Mouse (Mus musculus) limb, embryonic 10.5 days (tissue): ENCODE results near the gene Fhl3. TPM values are rescaled to one million over a fixed set of nuclear protein-coding genes. Genes with fewer than 3 reads are reported as not detected.
A peak's percentile ranks its signal among the peaks of the same experiment; 100 is the strongest.

Experiments
- DNase-seq: peaks from one replicate; pipeline ENCODE4 v3.0.0-alpha.2; 2017; ENCODE audit warnings: low spot score
- H3K27ac ChIP-seq: fragments of 300-500 bp; sonication (generic); 2 replicates; pipeline ENCODE4 v1.5.1; 2016; ENCODE audit warnings: mild to moderate bottlenecking
- H3K27me3 ChIP-seq: fragments of 300-500 bp; sonication (generic); 2 replicates; pipeline ENCODE4 v1.6.1; 2016; ENCODE audit warnings: low read depth, mild to moderate bottlenecking; ENCODE audit not compliant: poor library complexity, severe bottlenecking
- H3K36me3 ChIP-seq: fragments of 300-500 bp; sonication (generic); 2 replicates; pipeline ENCODE4 v1.6.1; 2016; ENCODE audit warnings: mild to moderate bottlenecking, moderate library complexity
- H3K4me1 ChIP-seq: fragments of 300-500 bp; sonication (generic); 2 replicates; pipeline ENCODE4 v1.6.1; 2016
- H3K4me3 ChIP-seq: fragments of 300-500 bp; sonication (generic); 2 replicates; pipeline ENCODE4 v1.5.1; 2016; ENCODE audit warnings: mild to moderate bottlenecking, moderate library complexity
- H3K9me3 ChIP-seq: fragments of 300-500 bp; sonication (generic); replicated peaks from 2 replicates; pipeline ENCODE4 v1.6.1; 2016; ENCODE audit warnings: mild to moderate bottlenecking
- WGBS: fragments of 180-500 bp; shearing (Covaris S2); methylation state at CpG from one replicate; pipeline ENCODE4 v1.1.7; 2016; 5-methylcytosine and 5-hydroxymethylcytosine counted together
- polyA plus RNA-seq: library from polyadenylated mRNA; unstranded; fragments of >200 nt; fragmentation: Nextera tagmentation; extraction: Ambion mirVana; gene quantifications from 2 replicates; pipeline ENCODE4 v1.2.1, GENCODE M21; 2016

The Fhl3 gene
- polyA plus RNA-seq, 1 experiment from 2014 or later = 10.1 TPM

- no peak overlapping the region for H3K27ac ChIP-seq
- H3K9me3 ChIP-seq = no peaks in the 10 kb centered on the region
- WGBS = 12% methylated on average over 8 of the region's 8 CpGs
- H3K4me3 ChIP-seq = no peak overlapping the region
- peaks cover 25% of the 10 kb centered on the region for H3K4me1 ChIP-seq
- no peaks in the 10 kb centered on the region for H3K36me3 ChIP-seq
- peaks cover 98% of the 10 kb centered on the region for H3K27me3 ChIP-seq
- no peak for DNase-seq
Measured at GRCm38 (mm10) chr4:124668078-124668477, 32.4 kb upstream of the Fhl3 start.

GRCm38 (mm10) chr4:124670232-124670631 lies 30.3 kb upstream of the Fhl3 start:
- DNase-seq = no peak
- WGBS = 85% methylated on average over 8 of the region's 8 CpGs
- Histone ChIP-seq H3K9me3 (no peaks in the 10 kb centered on the region), H3K4me3 (no peak overlapping the region), H3K36me3 (no peaks in the 10 kb centered on the region), H3K27ac (no peak overlapping the region), H3K4me1 (peaks cover 28% of the 10 kb centered on the region), H3K27me3 (peaks cover 94% of the 10 kb centered on the region)

GRCm38 (mm10) chr4:124671583-124671982 lies 28.9 kb upstream of the Fhl3 start:
- peak overlapping the region; percentile 36; the same call in 1 of the 2 replicates for H3K4me3 ChIP-seq
- 19% methylated on average over 7 of the region's 7 CpGs for WGBS

GRCm38 (mm10) chr4:124672347-124673320 lies 27.9 kb upstream of the Fhl3 start:
- Histone ChIP-seq H3K27me3 (peaks cover 70% of the 10 kb centered on the region), H3K4me3 (peak overlapping the region; percentile 36), H3K4me1 (peaks cover 26% of the 10 kb centered on the region), H3K9me3 (no peaks in the 10 kb centered on the region), H3K36me3 (peaks cover 15% of the 10 kb centered on the region), H3K27ac (no peak overlapping the region; the same call in 1 of the 2 replicates)
- DNase-seq = peak; percentile 49
- WGBS = 3% methylated on average over 31 of the region's 31 CpGs

More at GRCm38 (mm10) chr4:124671583-124671982, 28.9 kb upstream of the Fhl3 start:
- Histone ChIP-seq H3K4me1 (peaks cover 28% of the 10 kb centered on the region), H3K36me3 (peaks cover 6% of the 10 kb centered on the region; the same call in 1 of the 2 replicates), H3K27me3 (peaks cover 80% of the 10 kb centered on the region), H3K9me3 (no peaks in the 10 kb centered on the region), H3K27ac (no peak overlapping the region; the same call in 1 of the 2 replicates)
- peak; percentile 32 for DNase-seq

- Histone ChIP-seq H3K36me3 (peaks cover 34% of the 10 kb centered on the region), H3K4me1 (peaks cover 22% of the 10 kb centered on the region), H3K27ac (no peak overlapping the region), H3K27me3 (peaks cover 51% of the 10 kb centered on the region), H3K9me3 (no peaks in the 10 kb centered on the region), H3K4me3 (no peak overlapping the region)
- 63% methylated on average over 17 of the region's 17 CpGs for WGBS
- DNase-seq = no peak
Measured at GRCm38 (mm10) chr4:124674334-124675032, 26.0 kb upstream of the Fhl3 start.

GRCm38 (mm10) chr4:124675037-124675436 lies 25.5 kb upstream of the Fhl3 start:
- DNase-seq = peak; percentile 81
- no peaks in the 10 kb centered on the region for H3K9me3 ChIP-seq
- H3K4me3 ChIP-seq = no peak overlapping the region
- peaks cover 22% of the 10 kb centered on the region for H3K4me1 ChIP-seq
- peaks cover 39% of the 10 kb centered on the region for H3K36me3 ChIP-seq
- peaks cover 48% of the 10 kb centered on the region for H3K27me3 ChIP-seq
- H3K27ac ChIP-seq = no peak overlapping the region
- WGBS = 5% methylated on average over 4 of the region's 4 CpGs

GRCm38 (mm10) chr4:124675958-124676357 lies 24.5 kb upstream of the Fhl3 start:
- Histone ChIP-seq H3K4me3 (no peak overlapping the region), H3K27me3 (peaks cover 39% of the 10 kb centered on the region), H3K36me3 (peaks cover 49% of the 10 kb centered on the region), H3K27ac (no peak overlapping the region), H3K9me3 (no peaks in the 10 kb centered on the region), H3K4me1 (peaks cover 22% of the 10 kb centered on the region)
- no peak for DNase-seq
- whole genome bisulfite sequencing = 84% methylated on average over 6 of the region's 6 CpGs

- peaks cover 94% of the 10 kb centered on the region for H3K36me3 ChIP-seq
- no peaks in the 10 kb centered on the region for H3K4me1 ChIP-seq
- H3K4me3 ChIP-seq = no peak overlapping the region
- H3K27me3 ChIP-seq = no peaks in the 10 kb centered on the region
- WGBS = 75% methylated on average over 7 of the region's 7 CpGs
- no peak overlapping the region for H3K27ac ChIP-seq
- no peak for DNase-seq
- H3K9me3 ChIP-seq = no peaks in the 10 kb centered on the region
Measured at GRCm38 (mm10) chr4:124682270-124682669, 18.2 kb upstream of the Fhl3 start.

- peaks cover 95% of the 10 kb centered on the region for H3K36me3 ChIP-seq
- 90% methylated on average over 4 of the region's 4 CpGs for WGBS
- H3K27me3 ChIP-seq = no peaks in the 10 kb centered on the region
- DNase-seq = no peak
- no peak overlapping the region for H3K27ac ChIP-seq
- no peaks in the 10 kb centered on the region for H3K9me3 ChIP-seq
- no peaks in the 10 kb centered on the region for H3K4me1 ChIP-seq
- no peak overlapping the region for H3K4me3 ChIP-seq
Measured at GRCm38 (mm10) chr4:124683474-124683873, 17.0 kb upstream of the Fhl3 start.

GRCm38 (mm10) chr4:124685004-124685403 lies 15.5 kb upstream of the Fhl3 start:
- Histone ChIP-seq H3K27me3 (no peaks in the 10 kb centered on the region), H3K4me3 (no peak overlapping the region), H3K27ac (no peak overlapping the region), H3K9me3 (no peaks in the 10 kb centered on the region), H3K4me1 (no peaks in the 10 kb centered on the region), H3K36me3 (peaks cover 92% of the 10 kb centered on the region)
- DNase-seq = no peak
- 86% methylated on average over 4 of the region's 4 CpGs for WGBS

GRCm38 (mm10) chr4:124685453-124685852 lies 15.0 kb upstream of the Fhl3 start:
- no peak overlapping the region for H3K27ac ChIP-seq
- no peaks in the 10 kb centered on the region for H3K4me1 ChIP-seq
- H3K9me3 ChIP-seq = no peaks in the 10 kb centered on the region
- no peaks in the 10 kb centered on the region for H3K27me3 ChIP-seq
- H3K4me3 ChIP-seq = no peak overlapping the region
- peaks cover 88% of the 10 kb centered on the region for H3K36me3 ChIP-seq
- 88% methylated on average over 8 of the region's 8 CpGs for WGBS
- no peak for DNase-seq

GRCm38 (mm10) chr4:124685897-124686402 lies 14.6 kb upstream of the Fhl3 start:
- WGBS = 85% methylated on average over 8 of the region's 8 CpGs
- no peak overlapping the region for H3K4me3 ChIP-seq
- H3K4me1 ChIP-seq = peaks cover 4% of the 10 kb centered on the region; the same call in 1 of the 2 replicates
- H3K27ac ChIP-seq = no peak overlapping the region
- no peaks in the 10 kb centered on the region for H3K9me3 ChIP-seq
- DNase-seq = no peak
- H3K36me3 ChIP-seq = peaks cover 85% of the 10 kb centered on the region
- H3K27me3 ChIP-seq = no peaks in the 10 kb centered on the region
